Mouse (Mus musculus) forebrain, postnatal 0 days (tissue): ENCODE measurements around the gene Crybg3. TPM values are rescaled to one million over a fixed set of nuclear protein-coding genes. Genes with fewer than 3 reads are reported as not detected.

Experiments
- ATAC-seq: fragments of 200-750 bp; cut with Nextera tagmentation; 2 replicates; pipeline ENCODE4 v1.8.0; 2017; ENCODE audit warnings: mild to moderate bottlenecking, moderate library complexity
- DNase-seq: peaks from one replicate; pipeline ENCODE4 v3.0.0-alpha.2; 2015
- H3K27ac ChIP-seq: fragments of 300-500 bp; sonication (generic); 2 replicates; pipeline ENCODE4 v1.5.1; 2014; ENCODE audit warnings: low read depth, mild to moderate bottlenecking, antibody characterized with exemption, low read length, moderate library complexity, mixed read lengths
- H3K27me3 ChIP-seq: fragments of 300-500 bp; sonication (generic); 2 replicates; pipeline ENCODE4 v1.6.1; 2014; ENCODE audit warnings: mild to moderate bottlenecking, low read length, mixed read lengths; ENCODE audit not compliant: insufficient read depth
- H3K36me3 ChIP-seq: fragments of 300-500 bp; sonication (generic); 2 replicates; pipeline ENCODE4 v1.6.1; 2014; ENCODE audit warnings: mild to moderate bottlenecking, moderate library complexity; ENCODE audit not compliant: insufficient read depth
- H3K4me1 ChIP-seq: fragments of 300-500 bp; sonication (generic); 2 replicates; pipeline ENCODE4 v1.6.1; 2014; ENCODE audit warnings: antibody characterized with exemption; ENCODE audit not compliant: insufficient read depth
- H3K4me2 ChIP-seq: fragments of 300-500 bp; sonication (generic); 2 replicates; pipeline ENCODE4 v1.6.1; 2014; ENCODE audit warnings: low read depth, mild to moderate bottlenecking, moderate library complexity
- H3K4me3 ChIP-seq: fragments of 300-500 bp; sonication (generic); 2 replicates; pipeline ENCODE4 v1.5.1; 2014; ENCODE audit warnings: low read depth, low read length, mixed read lengths
- H3K9ac ChIP-seq: fragments of 300-500 bp; sonication (generic); 2 replicates; pipeline ENCODE4 v1.6.1; 2014; ENCODE audit warnings: mild to moderate bottlenecking
- H3K9me3 ChIP-seq: fragments of 300-500 bp; sonication (generic); 2 replicates; pipeline ENCODE4 v1.6.1; 2016; ENCODE audit warnings: low read length
- CTCF ChIP-seq: sonication (generic); IDR thresholded peaks from 2 replicates; pipeline ENCODE4 v1.5.1; 2016; ENCODE audit warnings: antibody characterized with exemption, control low read depth, low read depth
- WGBS: fragments of 180-500 bp; shearing (Covaris S2); extraction: QIAGEN DNeasy Blood & Tissue Kit; methylation state at CpG from one replicate; pipeline ENCODE4 v1.1.7; 2014; 5-methylcytosine and 5-hydroxymethylcytosine counted together
- polyA plus RNA-seq: library from polyadenylated mRNA; unstranded; fragments of >200 nt; fragmentation: Nextera tagmentation; extraction: Ambion mirVana; gene quantifications from 2 replicates; pipeline ENCODE4 v1.2.1, GENCODE M21; 2015
- total RNA-seq: library from RNA; depleted of rRNA; stranded (reverse); fragments of >200 nt; gene quantifications from 2 replicates; pipeline ENCODE4 v1.2.3, GENCODE M21; 2014

Gene Crybg3
- total and polyA plus RNA-seq, 2 experiments from 2014 or later, result 0.92 to 4.7 TPM

GRCm38 (mm10) chr16:59566437-59566836 is 34.3 kb downstream of the Crybg3 start:
- no peak overlapping the region for H3K4me3 ChIP-seq
- H3K36me3 ChIP-seq, result no peaks in the 10 kb centered on the region
- ATAC-seq (no peak), DNase-seq (no peak)
- no peak overlapping the region for H3K9ac ChIP-seq
- TF ChIP-seq CTCF, result no peak
- H3K27me3 ChIP-seq, result no peaks in the 10 kb centered on the region
- no peak overlapping the region for H3K27ac ChIP-seq
- H3K4me1 ChIP-seq, result no peaks in the 10 kb centered on the region
- H3K9me3 ChIP-seq, result no peaks in the 10 kb centered on the region
- 79% methylated on average over 4 of the region's 4 CpGs for WGBS
- H3K4me2 ChIP-seq, result no peak overlapping the region

GRCm38 (mm10) chr16:59565631-59566030 is 35.1 kb downstream of the Crybg3 start:
- no peaks in the 10 kb centered on the region for H3K36me3 ChIP-seq
- H3K9me3 ChIP-seq, result no peaks in the 10 kb centered on the region
- H3K27ac ChIP-seq, result no peak overlapping the region
- H3K4me1 ChIP-seq, result no peaks in the 10 kb centered on the region
- 77% methylated on average over 2 of the region's 2 CpGs for WGBS
- H3K9ac ChIP-seq, result no peak overlapping the region
- no peak overlapping the region for H3K4me3 ChIP-seq
- H3K27me3 ChIP-seq, result no peaks in the 10 kb centered on the region
- no peak for ATAC-seq
- H3K4me2 ChIP-seq, result no peak overlapping the region
- no peak for TF ChIP-seq CTCF
- no peak for DNase-seq

DNA sequence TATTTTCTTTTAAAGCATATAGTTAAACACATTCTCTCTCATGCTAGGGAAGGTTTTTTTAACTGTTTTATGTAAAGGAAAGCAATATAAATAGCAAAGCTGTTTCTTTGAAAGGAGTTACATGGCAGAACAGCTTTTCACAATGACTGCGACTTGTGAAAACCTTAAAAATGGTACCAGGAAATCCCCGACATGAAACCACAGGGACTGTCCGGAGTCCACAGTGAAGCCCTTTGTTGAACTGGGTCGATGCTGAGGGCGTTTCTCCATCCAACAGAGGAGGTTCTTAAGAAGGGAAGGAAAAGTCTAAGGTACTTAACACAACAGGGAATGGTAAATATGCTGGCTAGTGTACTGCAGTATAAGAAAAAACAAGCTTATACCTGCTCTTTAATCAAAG is 36.8 kb downstream of the Crybg3 start:
- H3K9me3 ChIP-seq, result no peaks in the 10 kb centered on the region
- WGBS, result 71% methylated on average over 5 of the region's 5 CpGs
- ATAC-seq, result no peak

DNA sequence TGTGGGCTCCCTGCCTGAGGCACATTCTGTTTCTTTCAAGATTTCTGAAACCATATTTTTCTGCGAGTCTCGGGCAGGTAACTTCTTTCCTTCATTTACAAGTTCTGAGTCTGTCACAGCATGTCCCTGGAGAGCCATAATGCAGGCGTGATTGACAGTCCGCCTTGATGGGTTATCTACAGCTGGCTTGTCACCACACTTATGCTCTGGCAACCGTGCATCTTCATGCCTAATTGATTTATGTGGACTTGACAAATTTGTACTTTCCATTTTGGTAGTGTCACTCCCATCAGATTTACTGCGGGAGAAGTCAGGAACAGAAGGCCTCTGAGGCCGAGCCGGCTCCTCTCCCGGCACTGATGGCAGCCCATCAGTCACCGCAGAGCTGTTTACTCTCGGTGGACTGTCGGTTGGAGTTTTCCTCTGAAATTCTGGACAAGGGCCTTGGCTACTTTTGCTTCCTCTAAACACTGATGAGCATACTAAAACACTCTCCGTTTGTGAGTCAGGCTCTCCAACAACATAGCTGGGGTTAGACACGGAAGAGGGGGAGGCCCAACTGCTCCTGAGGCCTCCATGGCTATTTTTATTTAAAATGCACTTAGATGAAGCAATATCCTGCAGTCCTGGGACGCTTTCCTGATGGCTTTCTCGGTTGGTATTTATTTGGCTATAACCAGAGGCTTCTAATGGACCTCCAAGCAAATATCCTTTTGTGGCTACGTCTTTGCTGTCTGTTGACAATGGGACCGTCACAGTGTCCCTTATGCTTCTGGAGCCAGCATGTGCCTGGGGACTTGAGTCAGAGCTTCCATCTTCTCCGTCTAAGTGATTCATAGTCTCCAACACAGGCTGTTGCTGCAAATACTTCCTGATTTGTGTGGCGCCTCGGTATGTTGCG is 41.2 kb downstream of the Crybg3 start:
- ATAC-seq (peak; percentile 34; the same call in 1 of the 2 replicates), DNase-seq (no peak)
- no peak overlapping the region for H3K4me3 ChIP-seq
- WGBS, result 83% methylated on average over 22 of the region's 22 CpGs
- H3K9ac ChIP-seq, result no peak overlapping the region
- no peak overlapping the region for H3K27ac ChIP-seq
- H3K9me3 ChIP-seq, result no peaks in the 10 kb centered on the region
- TF ChIP-seq CTCF, result no peak
- H3K4me1 ChIP-seq, result no peaks in the 10 kb centered on the region
- H3K36me3 ChIP-seq, result no peaks in the 10 kb centered on the region
- no peak overlapping the region for H3K4me2 ChIP-seq
- no peaks in the 10 kb centered on the region for H3K27me3 ChIP-seq

More for the DNA sequence above, 36.8 kb downstream of the Crybg3 start:
- no peak for TF ChIP-seq CTCF
- no peak overlapping the region for H3K9ac ChIP-seq
- no peaks in the 10 kb centered on the region for H3K4me1 ChIP-seq
- no peaks in the 10 kb centered on the region for H3K27me3 ChIP-seq
- DNase-seq, result no peak
- H3K4me3 ChIP-seq, result no peak overlapping the region
- H3K4me2 ChIP-seq, result no peak overlapping the region
- no peak overlapping the region for H3K27ac ChIP-seq
- H3K36me3 ChIP-seq, result no peaks in the 10 kb centered on the region

- Histone ChIP-seq H3K36me3 (no peaks in the 10 kb centered on the region), H3K27me3 (no peaks in the 10 kb centered on the region), H3K9me3 (no peaks in the 10 kb centered on the region), H3K4me2 (no peak overlapping the region), H3K9ac (no peak overlapping the region), H3K4me3 (no peak overlapping the region), H3K27ac (no peak overlapping the region), H3K4me1 (no peaks in the 10 kb centered on the region)
- ATAC-seq (no peak), DNase-seq (no peak)
- 88% methylated on average over 10 of the region's 10 CpGs for WGBS
- no peak for TF ChIP-seq CTCF
Measured at GRCm38 (mm10) chr16:59558916-59559299, 41.9 kb downstream of the Crybg3 start.

DNA sequence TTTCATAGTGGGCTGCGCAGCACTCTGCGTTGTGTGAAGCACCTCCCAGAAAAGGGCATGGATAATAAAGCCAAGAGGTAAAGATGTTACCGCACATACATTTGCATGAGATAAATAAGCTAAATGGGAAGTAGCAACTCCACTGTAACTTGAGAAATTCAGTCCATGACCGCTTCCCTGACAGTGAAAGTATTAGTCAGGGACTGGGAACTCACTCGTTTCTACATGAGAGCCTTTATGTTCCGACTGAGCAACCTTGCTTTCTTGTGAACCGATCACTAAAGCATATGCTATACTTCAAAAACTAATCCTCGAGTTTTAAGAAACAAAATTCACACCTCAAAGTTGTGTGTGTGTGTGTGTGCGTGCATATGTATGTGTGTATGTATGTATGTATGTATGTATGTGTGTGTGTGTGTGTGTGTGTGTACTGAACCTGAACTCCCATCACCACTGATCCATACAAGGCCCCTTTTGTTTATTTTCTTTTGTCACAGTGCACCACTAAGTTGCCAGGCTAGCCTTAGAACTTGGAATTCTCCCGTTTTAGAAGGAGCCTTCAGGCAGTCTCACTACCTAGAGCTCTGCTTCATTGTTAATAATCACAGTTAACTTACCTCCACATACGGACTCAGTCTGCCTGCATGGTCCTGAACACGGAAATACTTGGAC is 47.2 kb downstream of the Crybg3 start:
- H3K4me2 ChIP-seq, result no peak overlapping the region
- WGBS, result 86% methylated on average over 12 of the region's 12 CpGs

DNA sequence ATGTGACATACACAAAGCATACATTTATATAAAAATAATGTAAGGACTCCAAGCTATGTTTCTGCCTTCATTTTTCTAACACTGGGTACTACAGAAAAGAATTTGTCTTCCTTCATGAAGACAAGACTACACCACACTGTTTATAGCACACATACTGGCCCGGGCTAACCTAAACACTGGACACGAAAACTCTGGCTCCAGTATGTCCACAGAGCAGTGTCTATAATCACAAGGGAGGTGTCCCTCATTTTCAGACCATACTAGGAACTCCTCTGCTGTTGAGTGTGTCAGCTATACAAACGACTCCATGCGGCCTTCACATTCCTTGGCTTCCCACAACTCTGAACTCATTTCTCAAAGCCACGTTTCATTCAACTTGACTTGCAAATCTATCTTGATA is 49.3 kb downstream of the Crybg3 start:
- 88% methylated on average over 5 of the region's 5 CpGs for WGBS
- no peak overlapping the region for H3K4me3 ChIP-seq
- H3K27ac ChIP-seq, result no peak overlapping the region
- H3K9ac ChIP-seq, result no peak overlapping the region
- no peaks in the 10 kb centered on the region for H3K27me3 ChIP-seq
- no peaks in the 10 kb centered on the region for H3K36me3 ChIP-seq
- ATAC-seq, result no peak
- no peak for DNase-seq
- no peak for TF ChIP-seq CTCF
- no peaks in the 10 kb centered on the region for H3K9me3 ChIP-seq
- no peak overlapping the region for H3K4me2 ChIP-seq
- peaks cover 9% of the 10 kb centered on the region; the same call in 1 of the 2 replicates for H3K4me1 ChIP-seq

More for the DNA sequence above, 47.2 kb downstream of the Crybg3 start:
- Histone ChIP-seq H3K27ac (no peak overlapping the region), H3K27me3 (no peaks in the 10 kb centered on the region), H3K4me3 (no peak overlapping the region), H3K9ac (no peak overlapping the region), H3K4me1 (no peaks in the 10 kb centered on the region), H3K9me3 (no peaks in the 10 kb centered on the region), H3K36me3 (no peaks in the 10 kb centered on the region)
- no peak for TF ChIP-seq CTCF
- ATAC-seq, result no peak
- DNase-seq, result no peak
